Mouse (Mus musculus) spleen, postnatal 10 days (tissue): ENCODE results near the gene Dnmt3a.
A peak's percentile ranks its signal among the peaks of the same experiment; 100 is the strongest.

Source experiments
- DNase-seq, 2 experiments: peaks; one replicate each; pipeline ENCODE4 v3.0.0; 2021 to 2022; ENCODE audit warnings: low spot score in 2 of 2

Dnmt3a gene

DNA sequence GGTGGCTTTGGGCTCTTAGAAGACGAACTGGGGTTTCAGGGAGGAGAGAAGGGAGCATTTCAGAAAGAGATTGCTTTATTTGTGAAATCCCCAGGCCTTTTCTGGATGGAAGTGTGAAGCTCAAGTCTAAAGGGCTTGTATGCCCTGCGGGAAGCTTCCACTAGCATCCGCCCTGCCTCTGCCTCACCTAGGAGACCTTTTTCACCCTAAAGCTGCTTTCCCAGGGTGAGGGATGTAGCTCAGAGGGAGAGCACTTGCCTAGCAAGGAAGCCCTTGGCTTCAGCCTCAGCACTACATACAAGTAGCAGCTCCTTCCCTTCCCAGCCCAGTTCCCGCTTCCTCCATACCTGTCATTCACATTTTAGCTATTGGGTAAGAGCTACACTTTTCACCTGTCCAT is 71.6 kb downstream of the Dnmt3a start:
- DNase-seq: no peak

GRCm38 (mm10) chr12:3881474-3881873 is 75.7 kb downstream of the Dnmt3a start:
- no peak for DNase-seq

GRCm38 (mm10) chr12:3884892-3885493 is 79.2 kb downstream of the Dnmt3a start:
- DNase-seq: no peak

GRCm38 (mm10) chr12:3886601-3887000 is 80.8 kb downstream of the Dnmt3a start:
- no peak for DNase-seq

- no peak for DNase-seq
These were observed 81.9 kb downstream of the Dnmt3a start for GRCm38 (mm10) chr12:3887515-3888325.

GRCm38 (mm10) chr12:3889875-3890635 is 84.2 kb downstream of the Dnmt3a start:
- no peak for DNase-seq

DNA sequence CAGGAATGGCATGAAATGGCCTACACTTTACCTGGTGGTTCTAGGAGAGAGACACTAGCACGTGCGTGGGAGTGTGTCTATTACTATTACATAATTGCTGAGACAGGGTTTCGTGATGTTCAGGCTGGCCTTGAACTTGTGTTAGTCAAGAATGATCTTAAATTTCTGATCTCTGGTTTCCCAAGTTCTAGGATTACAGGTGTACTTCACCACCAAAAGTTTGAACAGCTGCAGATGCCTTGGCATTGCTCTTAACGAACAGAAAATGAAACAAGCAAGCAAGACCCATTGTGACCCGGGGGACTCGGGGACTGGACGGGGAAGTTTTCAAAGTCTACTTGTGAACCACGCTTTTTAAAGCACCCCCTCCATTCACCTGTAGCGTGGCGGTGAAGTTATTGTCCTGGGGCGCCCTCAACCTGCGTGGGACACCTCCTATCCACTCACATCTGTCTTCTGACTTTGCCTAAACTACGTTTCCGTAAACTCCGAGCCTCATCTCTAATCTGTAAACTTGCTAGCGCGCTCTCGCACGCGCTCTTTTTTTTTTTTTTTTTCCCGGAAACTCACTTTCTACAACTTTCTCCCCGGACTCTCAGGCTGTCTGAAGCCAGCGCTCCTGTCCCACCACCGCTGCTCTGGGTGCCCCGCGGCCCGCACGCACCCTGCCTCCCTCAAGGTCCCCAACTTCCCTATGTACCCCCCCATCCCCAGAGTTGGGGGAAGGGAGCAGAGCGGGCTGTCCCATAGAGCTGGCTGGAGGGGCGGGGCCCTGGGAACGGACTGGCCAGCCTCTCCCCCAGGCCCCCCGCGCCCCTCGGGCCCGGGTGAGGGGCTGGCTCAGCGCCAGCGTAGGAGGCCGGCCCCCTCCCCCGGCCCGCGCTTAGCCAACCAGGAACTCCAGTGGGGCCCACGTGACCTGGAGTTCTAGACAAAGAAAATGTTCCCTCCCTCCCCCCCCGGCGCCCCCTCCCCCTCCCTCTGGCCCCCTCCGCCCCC is 85.2 kb downstream of the Dnmt3a start:
- peak; percentile 41 to 64 for DNase-seq

GRCm38 (mm10) chr12:3891779-3892239 is 86.0 kb downstream of the Dnmt3a start:
- peak in 1 of 2 experiments; percentile 41 for DNase-seq

- DNase-seq: peak; percentile 29 to 50
These were observed 86.6 kb downstream of the Dnmt3a start for GRCm38 (mm10) chr12:3892240-3893059.

- DNase-seq: no peak
These were observed 87.5 kb downstream of the Dnmt3a start for GRCm38 (mm10) chr12:3893335-3893734.

DNA sequence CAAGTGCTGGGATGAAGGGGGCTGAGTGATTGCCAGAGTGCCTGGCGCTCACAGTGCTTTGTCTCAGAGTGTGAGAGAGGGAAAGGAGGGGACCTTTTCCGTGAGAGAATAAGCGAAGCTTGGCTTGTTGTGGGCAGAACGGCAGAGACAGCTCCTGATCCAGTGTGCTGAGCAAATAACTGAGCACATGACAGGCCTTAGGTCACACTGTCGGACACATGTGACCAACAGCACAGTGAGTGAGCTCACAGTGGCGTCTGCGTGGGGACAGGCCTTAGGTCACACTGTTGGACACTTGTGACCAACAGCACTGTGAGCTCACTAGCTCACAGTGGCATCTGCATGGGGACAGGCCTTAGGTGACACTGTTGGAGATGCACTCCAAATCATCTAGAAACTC is 88.7 kb downstream of the Dnmt3a start:
- DNase-seq: no peak

GRCm38 (mm10) chr12:3897057-3897545 is 91.3 kb downstream of the Dnmt3a start:
- no peak for DNase-seq

DNA sequence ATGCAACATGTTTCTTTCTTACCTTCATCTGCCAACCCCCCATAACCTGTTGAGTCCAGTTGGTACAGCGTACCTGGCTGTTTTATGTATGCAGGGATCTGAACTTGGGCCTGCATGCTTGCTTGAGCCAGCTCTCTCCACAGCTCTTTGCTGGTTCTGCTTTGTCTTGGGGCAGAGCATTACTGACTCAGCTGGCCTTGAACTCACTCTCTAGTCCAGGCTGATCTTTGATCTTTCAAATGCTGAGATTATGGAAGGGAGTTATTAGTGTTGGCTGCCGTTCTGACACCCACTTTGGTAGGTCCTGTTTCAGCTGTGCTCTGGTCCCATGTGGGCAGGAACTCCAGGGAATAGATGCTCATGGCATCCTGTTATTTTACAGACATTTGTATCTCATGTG is 93.0 kb downstream of the Dnmt3a start:
- DNase-seq: no peak

DNA sequence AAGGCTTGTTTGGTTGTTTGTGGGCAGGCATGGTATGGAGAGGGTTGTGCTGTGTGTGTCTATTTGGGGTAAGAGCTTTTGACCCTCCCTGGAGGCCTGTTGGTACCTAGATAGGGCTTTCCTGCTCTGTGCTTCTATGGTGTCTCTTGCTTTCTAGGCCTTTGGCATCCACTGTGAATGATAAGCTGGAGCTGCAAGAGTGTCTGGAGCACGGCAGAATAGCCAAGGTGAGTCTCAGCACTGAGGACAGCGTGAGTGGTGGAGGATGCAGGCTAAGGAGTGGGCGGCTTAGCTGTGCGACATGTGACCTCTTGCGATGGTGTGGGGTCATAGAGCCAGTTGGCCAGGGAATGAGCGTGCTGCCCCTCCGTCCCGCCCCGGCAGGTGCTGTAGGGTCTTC is 99.6 kb downstream of the Dnmt3a start:
- DNase-seq: no peak

DNA sequence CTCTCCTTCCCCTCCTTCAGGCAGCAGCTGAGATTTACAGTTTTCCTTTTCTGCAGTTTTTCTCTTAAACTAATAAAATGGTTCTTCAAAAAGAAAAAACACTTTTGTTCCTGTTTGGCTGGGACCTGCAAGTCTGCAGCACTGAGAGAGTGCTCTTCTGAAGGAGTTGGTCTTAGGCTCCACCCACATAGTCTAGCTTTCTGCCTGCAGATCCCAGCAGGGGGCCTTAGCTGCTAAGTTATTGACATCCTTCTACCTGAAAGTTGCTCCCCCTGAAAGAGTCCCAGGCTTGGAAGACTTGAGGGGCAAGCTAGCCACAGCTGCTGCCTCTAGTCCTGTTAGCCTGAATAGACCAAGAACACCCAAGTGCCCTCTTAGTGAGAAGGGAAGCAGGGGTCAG is 100.5 kb downstream of the Dnmt3a start:
- DNase-seq: no peak

GRCm38 (mm10) chr12:3907008-3907407 is 101.2 kb downstream of the Dnmt3a start:
- no peak for DNase-seq

- no peak for DNase-seq
These were observed 101.6 kb downstream of the Dnmt3a start for GRCm38 (mm10) chr12:3907418-3907817.

DNA sequence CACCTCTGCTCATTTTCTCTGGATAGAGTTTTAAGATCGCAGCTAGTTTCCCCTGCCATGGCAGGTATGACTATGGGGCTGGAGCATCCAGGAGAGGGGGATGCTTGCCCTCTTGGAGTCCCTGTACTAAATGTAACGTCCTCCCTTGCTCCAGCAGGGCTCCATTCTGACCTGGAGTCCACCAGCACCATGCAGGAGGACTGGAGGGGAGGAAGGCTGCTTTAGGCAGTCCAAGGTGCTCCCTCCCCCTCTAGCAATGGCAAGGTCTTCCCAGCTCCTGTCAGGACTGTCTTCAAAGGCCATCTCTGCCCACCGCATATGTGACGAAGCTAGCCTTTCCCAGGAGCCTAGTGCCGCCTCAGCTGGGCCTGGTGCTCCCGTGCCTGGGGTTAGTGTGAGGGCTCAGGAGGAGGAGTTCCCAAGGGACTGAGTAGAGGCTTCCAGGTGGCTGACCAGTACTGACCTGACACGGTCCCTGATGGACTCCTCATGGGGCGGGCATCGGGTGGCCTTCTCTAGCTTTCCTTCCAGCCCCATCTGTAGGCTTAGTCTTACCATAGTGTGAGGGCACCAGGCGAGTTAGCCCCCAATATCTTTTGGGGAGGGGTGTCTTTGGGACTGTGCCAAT is 104.8 kb downstream of the Dnmt3a start:
- DNase-seq: no peak

- DNase-seq: no peak
These were observed 106.1 kb downstream of the Dnmt3a start for GRCm38 (mm10) chr12:3911831-3912348.
